Mouse (Mus musculus): ENCODE measurements around the gene Spata1. TPM values are rescaled to one million over a fixed set of nuclear protein-coding genes. Genes with fewer than 3 reads are reported as not detected.

The Spata1 gene
- total and polyA plus RNA-seq, 3 experiments, result 1.6 to 20.4 (median 14.9) TPM

GRCm38 (mm10) chr3:146424306-146424900 is 75.2 kb downstream of the Spata1 start:
- no peaks in the 10 kb centered on the region for H3K27me3 ChIP-seq (ENCODE audit: insufficient read depth, low read length)
- TF ChIP-seq POLR2AphosphoS5 (IDR thresholded peaks at IDR 0.05; ENCODE audit: insufficient replicate concordance, low read depth, low read length), result no peak
- TF ChIP-seq CTCF (IDR thresholded peaks at IDR 0.05; ENCODE audit: low read depth, low read length), result no peak
- TF ChIP-seq GATA1 (IDR thresholded peaks at IDR 0.05; ENCODE audit: borderline replicate concordance, low read length), result no peak
- no peak for TF ChIP-seq TAL1 (conservative IDR thresholded peaks at IDR 0.05; ENCODE audit: low read depth, low read length)
- no peak for TF ChIP-seq GATA2 (IDR thresholded peaks at IDR 0.05; ENCODE audit: borderline replicate concordance, low read depth, low read length)
- ATAC-seq (ENCODE audit: extremely low read depth, insufficient number of reproducible peaks, low FRiP score, poor library complexity, severe bottlenecking) (no peak), DNase-seq (ENCODE audit: low spot score) (no peak)
- peaks cover 91% of the 10 kb centered on the region for H3K36me3 ChIP-seq (replicated peaks)
- H3K4me3 ChIP-seq (ENCODE audit: low read depth, low read length), result no peak overlapping the region
- H3K9me3 ChIP-seq (replicated peaks), result no peaks in the 10 kb centered on the region
- peaks cover 13% of the 10 kb centered on the region for H3K4me1 ChIP-seq (ENCODE audit: insufficient read depth, low read depth, low read length)

GRCm38 (mm10) chr3:146423710-146424109 is 75.8 kb downstream of the Spata1 start:
- peaks cover 91% of the 10 kb centered on the region for H3K36me3 ChIP-seq (replicated peaks)
- peaks cover 13% of the 10 kb centered on the region for H3K4me1 ChIP-seq (ENCODE audit: insufficient read depth, low read depth, low read length)
- no peak overlapping the region for H3K4me3 ChIP-seq (ENCODE audit: low read depth, low read length)
- no peak for TF ChIP-seq GATA2 (IDR thresholded peaks at IDR 0.05; ENCODE audit: borderline replicate concordance, low read depth, low read length)
- TF ChIP-seq POLR2AphosphoS5 (IDR thresholded peaks at IDR 0.05; ENCODE audit: insufficient replicate concordance, low read depth, low read length), result no peak
- TF ChIP-seq CTCF (IDR thresholded peaks at IDR 0.05; ENCODE audit: low read depth, low read length), result no peak
- no peak for TF ChIP-seq TAL1 (conservative IDR thresholded peaks at IDR 0.05; ENCODE audit: low read depth, low read length)
- no peak for TF ChIP-seq GATA1 (IDR thresholded peaks at IDR 0.05; ENCODE audit: borderline replicate concordance, low read length)
- H3K9me3 ChIP-seq (replicated peaks), result no peaks in the 10 kb centered on the region
- DNase-seq (ENCODE audit: low spot score) (no peak), ATAC-seq (ENCODE audit: extremely low read depth, insufficient number of reproducible peaks, low FRiP score, poor library complexity, severe bottlenecking) (no peak; the same call in 1 of the 2 replicates)
- H3K27me3 ChIP-seq (ENCODE audit: insufficient read depth, low read length), result no peaks in the 10 kb centered on the region

GRCm38 (mm10) chr3:146421787-146422186 is 77.8 kb downstream of the Spata1 start:
- TF ChIP-seq CTCF (IDR thresholded peaks at IDR 0.05; ENCODE audit: low read depth, low read length) (no peak), TAL1 (conservative IDR thresholded peaks at IDR 0.05; ENCODE audit: low read depth, low read length) (no peak), GATA1 (IDR thresholded peaks at IDR 0.05; ENCODE audit: borderline replicate concordance, low read length) (no peak), GATA2 (IDR thresholded peaks at IDR 0.05; ENCODE audit: borderline replicate concordance, low read depth, low read length) (no peak), POLR2AphosphoS5 (IDR thresholded peaks at IDR 0.05; ENCODE audit: insufficient replicate concordance, low read depth, low read length) (no peak)
- Histone ChIP-seq H3K4me3 (ENCODE audit: low read depth, low read length) (no peak overlapping the region), H3K36me3 (replicated peaks) (peaks cover 90% of the 10 kb centered on the region), H3K9me3 (replicated peaks) (no peaks in the 10 kb centered on the region), H3K27me3 (ENCODE audit: insufficient read depth, low read length) (no peaks in the 10 kb centered on the region), H3K4me1 (ENCODE audit: insufficient read depth, low read depth, low read length) (peaks cover 19% of the 10 kb centered on the region)
- DNase-seq (ENCODE audit: low spot score) (no peak), ATAC-seq (ENCODE audit: extremely low read depth, insufficient number of reproducible peaks, low FRiP score, poor library complexity, severe bottlenecking) (no peak)

GRCm38 (mm10) chr3:146419992-146420537 is 79.5 kb downstream of the Spata1 start:
- H3K4me3 ChIP-seq (ENCODE audit: low read depth, low read length), result peak overlapping the region; percentile 1; the same call in 1 of the 2 replicates
- DNase-seq (ENCODE audit: low spot score) (no peak), ATAC-seq (ENCODE audit: extremely low read depth, insufficient number of reproducible peaks, low FRiP score, poor library complexity, severe bottlenecking) (no peak)
- peaks cover 33% of the 10 kb centered on the region for H3K4me1 ChIP-seq (ENCODE audit: insufficient read depth, low read depth, low read length)
- TF ChIP-seq POLR2AphosphoS5 (IDR thresholded peaks at IDR 0.05; ENCODE audit: insufficient replicate concordance, low read depth, low read length) (no peak), TAL1 (conservative IDR thresholded peaks at IDR 0.05; ENCODE audit: low read depth, low read length) (no peak), GATA1 (IDR thresholded peaks at IDR 0.05; ENCODE audit: borderline replicate concordance, low read length) (no peak), CTCF (IDR thresholded peaks at IDR 0.05; ENCODE audit: low read depth, low read length) (no peak), GATA2 (IDR thresholded peaks at IDR 0.05; ENCODE audit: borderline replicate concordance, low read depth, low read length) (no peak)
- no peaks in the 10 kb centered on the region for H3K27me3 ChIP-seq (ENCODE audit: insufficient read depth, low read length)
- peaks cover 95% of the 10 kb centered on the region for H3K36me3 ChIP-seq (replicated peaks)
- H3K9me3 ChIP-seq (replicated peaks), result no peaks in the 10 kb centered on the region

- H3K4me3 ChIP-seq (ENCODE audit: low read depth, low read length), result no peak overlapping the region
- TF ChIP-seq CTCF (IDR thresholded peaks at IDR 0.05; ENCODE audit: low read depth, low read length) (no peak), POLR2AphosphoS5 (IDR thresholded peaks at IDR 0.05; ENCODE audit: insufficient replicate concordance, low read depth, low read length) (no peak), TAL1 (conservative IDR thresholded peaks at IDR 0.05; ENCODE audit: low read depth, low read length) (no peak), GATA2 (IDR thresholded peaks at IDR 0.05; ENCODE audit: borderline replicate concordance, low read depth, low read length) (no peak), GATA1 (IDR thresholded peaks at IDR 0.05; ENCODE audit: borderline replicate concordance, low read length) (no peak)
- H3K36me3 ChIP-seq (replicated peaks), result peaks cover 96% of the 10 kb centered on the region
- H3K27me3 ChIP-seq (ENCODE audit: insufficient read depth, low read length), result no peaks in the 10 kb centered on the region
- ATAC-seq (ENCODE audit: extremely low read depth, insufficient number of reproducible peaks, low FRiP score, poor library complexity, severe bottlenecking), result no peak
- H3K4me1 ChIP-seq (ENCODE audit: insufficient read depth, low read depth, low read length), result peaks cover 38% of the 10 kb centered on the region
- DNase-seq (ENCODE audit: low spot score), result no peak
- no peaks in the 10 kb centered on the region for H3K9me3 ChIP-seq (replicated peaks)
These were observed 80.0 kb downstream of the Spata1 start for GRCm38 (mm10) chr3:146419534-146419933.

GRCm38 (mm10) chr3:146418901-146419300 is 80.7 kb downstream of the Spata1 start:
- TF ChIP-seq POLR2AphosphoS5 (IDR thresholded peaks at IDR 0.05; ENCODE audit: insufficient replicate concordance, low read depth, low read length), result no peak
- TF ChIP-seq CTCF (IDR thresholded peaks at IDR 0.05; ENCODE audit: low read depth, low read length), result no peak
- no peak for TF ChIP-seq TAL1 (conservative IDR thresholded peaks at IDR 0.05; ENCODE audit: low read depth, low read length)
- TF ChIP-seq GATA1 (IDR thresholded peaks at IDR 0.05; ENCODE audit: borderline replicate concordance, low read length), result no peak
- TF ChIP-seq GATA2 (IDR thresholded peaks at IDR 0.05; ENCODE audit: borderline replicate concordance, low read depth, low read length), result no peak
- Histone ChIP-seq H3K9me3 (replicated peaks) (no peaks in the 10 kb centered on the region), H3K4me1 (ENCODE audit: insufficient read depth, low read depth, low read length) (peaks cover 44% of the 10 kb centered on the region), H3K27me3 (ENCODE audit: insufficient read depth, low read length) (no peaks in the 10 kb centered on the region), H3K4me3 (ENCODE audit: low read depth, low read length) (no peak overlapping the region), H3K36me3 (replicated peaks) (peaks cover 98% of the 10 kb centered on the region)
- ATAC-seq (ENCODE audit: extremely low read depth, insufficient number of reproducible peaks, low FRiP score, poor library complexity, severe bottlenecking), result no peak
- no peak for DNase-seq (ENCODE audit: low spot score)

Measured in G1E (cell line).